Mouse (Mus musculus) left cerebral cortex, postnatal 25 days (tissue): ENCODE results near the gene Vmn2r117. TPM values are rescaled to one million over a fixed set of nuclear protein-coding genes. Genes with fewer than 3 reads are reported as not detected.
"Not testable (repeated sequence)": the region's sequence is repeated elsewhere in the genome, so short reads cannot be mapped to it uniquely, and the experiment has no call there.

Source experiments
- DNase-seq, 2 experiments: peaks; one replicate each; pipeline ENCODE4 v3.0.0; 2022; ENCODE audit warnings: low spot score in 2 of 2, mixed read lengths in 1 of 2
- intact Hi-C: fragments of 180-260 bp; cut with DNase I; formaldehyde crosslinking; loops from one replicate; pipeline ENCODE4 v1.15.1; 2025
- total RNA-seq, 2 experiments: library from RNA; stranded (reverse); gene quantifications; 2 replicates each; pipeline ENCODE4 v1.2.3; 2021

Gene Vmn2r117
- total RNA-seq = not detected

DNA sequence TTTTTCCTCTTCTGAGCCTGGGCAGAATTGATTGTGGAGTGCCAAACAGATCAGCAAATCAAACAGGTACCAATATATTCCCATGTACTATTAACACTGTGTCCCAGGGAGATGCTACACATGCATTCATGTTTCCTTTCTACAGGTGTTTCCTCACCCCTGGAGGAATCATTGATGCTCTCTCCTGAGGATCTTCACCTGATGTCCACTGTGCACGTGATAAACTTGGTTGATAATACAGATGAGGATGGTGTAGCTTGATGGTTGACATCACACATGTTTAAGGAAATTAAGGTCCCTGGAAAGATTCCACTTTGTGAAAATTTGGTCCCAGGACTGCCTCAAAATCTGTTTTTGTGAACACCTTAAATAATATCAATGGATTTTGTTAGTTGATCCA is at the start of gene Vmn2r117:
Gene Vmn2r117, minus strand, starts transcription at position 101 of the 400 bp plus-strand sequence.
- DNase-seq = not testable (repeated sequence)
- intact Hi-C loops = loop anchor here (5.0 kb wide), 1 partner anchor 152 kb away; no protein-coding TSS in a partner anchor

DNA sequence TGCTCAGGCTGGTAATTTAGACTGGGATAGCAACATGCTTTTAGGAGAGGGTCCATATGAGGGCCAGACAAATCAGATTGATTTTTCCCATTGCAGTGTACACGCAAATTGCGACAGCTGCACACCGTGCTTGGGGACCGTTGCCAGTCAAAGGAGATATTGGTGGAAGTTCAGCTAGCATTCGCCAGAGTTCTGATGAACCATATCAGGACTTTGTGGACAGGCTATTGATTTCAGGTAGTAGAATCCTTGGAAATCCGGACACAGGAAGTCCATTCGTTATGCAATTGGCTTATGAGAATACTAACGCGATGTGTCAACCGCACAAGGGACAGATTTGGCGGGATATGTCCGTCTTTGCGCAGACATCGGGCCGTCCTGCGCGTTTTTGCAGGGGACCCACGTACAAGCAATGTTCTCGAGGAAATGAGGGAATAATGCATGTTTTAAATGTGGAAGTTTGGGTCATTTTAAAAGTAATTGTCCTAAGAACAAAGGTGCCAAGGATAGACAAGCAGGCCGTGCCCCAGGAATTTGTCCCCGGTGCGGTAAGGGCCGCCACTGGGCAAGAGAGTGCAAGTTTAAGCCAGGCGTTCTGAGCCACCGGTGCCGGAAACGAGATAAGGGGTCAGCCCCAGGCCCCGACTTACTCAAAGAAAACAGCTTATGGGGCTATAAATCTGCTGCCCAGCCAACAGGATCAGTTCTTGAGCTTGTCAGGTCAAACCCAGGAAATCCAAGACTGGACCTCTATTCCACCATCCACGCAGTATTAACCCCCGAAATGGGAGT is 43.6 kb upstream of the Vmn2r117 start:
- intact Hi-C loops, DNase-seq: not testable (repeated sequence)

DNA sequence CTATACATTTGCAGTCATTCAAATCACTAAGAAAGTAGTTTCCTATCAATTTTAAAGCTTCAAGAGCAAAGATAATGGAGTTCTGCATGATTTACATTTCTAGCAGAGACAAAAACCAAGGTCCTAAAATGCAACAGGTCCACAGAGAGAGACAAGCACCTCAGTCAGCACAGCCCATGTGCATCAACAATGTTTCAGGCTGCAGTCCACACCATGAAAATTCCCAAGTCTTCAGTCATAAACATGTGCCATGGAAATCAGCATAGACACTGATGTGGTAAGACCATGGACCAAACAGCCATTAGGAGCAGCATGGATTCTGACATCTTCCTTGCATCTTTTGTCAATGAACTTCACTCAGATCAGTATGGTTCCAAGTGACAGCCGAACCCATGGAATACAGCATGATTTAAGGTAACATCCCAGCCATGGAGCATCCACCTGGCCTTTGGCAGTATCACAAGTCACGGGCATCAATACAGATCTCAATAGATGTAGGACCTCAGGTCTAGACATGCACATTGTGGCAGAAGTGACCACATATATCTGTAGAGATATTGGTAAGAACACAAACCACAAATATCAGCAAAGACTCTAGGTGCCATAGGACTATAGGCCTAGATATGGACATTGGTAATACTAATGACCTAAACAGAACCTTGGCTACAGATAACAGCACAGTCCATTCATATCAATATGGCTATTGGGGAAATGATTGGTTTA is 39.4 kb upstream of the Vmn2r117 start:
- DNase-seq = no peak
- intact Hi-C loops = no loop called here

GRCm38 (mm10) chr17:23433150-23433679 is 46.3 kb downstream of the Vmn2r117 start:
- DNase-seq = no peak
- intact Hi-C loops = loop anchor here (1.0 kb wide), 1 partner anchor 80 kb away; no protein-coding TSS in a partner anchor

Other genes with a start within 250 kb of the Vmn2r117 start
- gene Vmn2r114, start 167.2 kb downstream of the Vmn2r117 start, total RNA-seq = not detected
- gene Vmn2r115, start 136.0 kb downstream of the Vmn2r117 start, total RNA-seq = not detected
- not detected for gene Vmn2r116, start 95.1 kb downstream of the Vmn2r117 start, total RNA-seq
- gene Zfp213, start 84.5 kb upstream of the Vmn2r117 start, total RNA-seq = 1 to 10 TPM; 6.5 to 7.0 TPM
- gene Zfp13, start 119.8 kb upstream of the Vmn2r117 start, total RNA-seq = 10 to 100 TPM; 23.7 to 25.3 TPM
- not detected for gene Zscan10, start 121.2 kb upstream of the Vmn2r117 start, total RNA-seq
- gene Mmp25, start 165.6 kb upstream of the Vmn2r117 start, total RNA-seq = under 1 TPM; 0.32 to 0.34 TPM
- gene Bicdl2, start 180.8 kb upstream of the Vmn2r117 start, total RNA-seq = not detected
- gene Hcfc1r1, start 193.9 kb upstream of the Vmn2r117 start, total RNA-seq = 100 to 1,000 TPM; 127 to 129 TPM
- 1 to 10 TPM; 5.2 to 7.4 TPM for gene Thoc6, start 194.2 kb upstream of the Vmn2r117 start, total RNA-seq
- gene Tnfrsf12a, start 197.8 kb upstream of the Vmn2r117 start, total RNA-seq = 10 to 100 TPM; 10.3 to 13.5 TPM
- gene Cldn6, start 199.6 kb upstream of the Vmn2r117 start, total RNA-seq = not detected
- gene Cldn9, start 204.3 kb upstream of the Vmn2r117 start, total RNA-seq = under 1 TPM in 1 of 2 experiments, not detected in 1; 0.25 TPM
- gene 1520401A03Rik, start 243.1 kb upstream of the Vmn2r117 start, total RNA-seq = not detected
- 1 to 10 TPM; 3.0 to 3.3 TPM for gene Pkmyt1, start 246.6 kb upstream of the Vmn2r117 start, total RNA-seq